Comparison of ENCODE assay signal across 9 mouse cellular contexts in the genomic region with DNA sequence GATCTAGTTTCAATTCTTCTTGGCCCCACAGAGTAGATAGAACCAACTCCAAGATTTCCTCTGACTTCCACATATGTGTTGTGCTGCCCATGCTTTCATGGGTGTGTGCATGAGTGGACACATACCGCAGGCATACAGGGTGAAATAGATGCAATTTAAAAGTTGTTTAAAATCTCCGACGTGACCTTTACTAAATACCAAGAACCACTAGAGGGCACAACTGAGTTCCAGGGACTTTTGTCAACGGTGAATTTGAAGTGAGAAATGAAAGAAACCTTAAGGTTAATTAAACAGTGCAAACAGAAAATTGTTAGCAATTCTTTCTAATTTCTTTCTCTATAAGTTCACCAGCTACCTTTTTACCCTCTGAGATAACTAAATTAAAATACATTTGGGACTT. TPM values are rescaled to one million over a fixed set of nuclear protein-coding genes. Genes with fewer than 3 reads are reported as not detected.
DNase-seq lines count a peak whose midpoint lies in the region; ATAC-seq and TF ChIP-seq lines count a peak whose summit lies in the region.
"Had no signal": no experiment of that assay in that cellular context is flagged by ENCODE, and none has a peak within 500 bp of the region (broad histone marks: within the 10 kb centered on the region; RNA-seq: fewer than 3 reads in every experiment).

No protein-coding gene starts in this region.

- no peak for TF ChIP-seq POLR2A in ES-Bruce4 (IDR thresholded peaks at IDR 0.05; ENCODE audit: insufficient read depth, low read length)

- DNase-seq in adrenal gland, postnatal 14 days = peak; percentile 35
- DNase-seq in adrenal gland, postnatal 4 days (ENCODE audit: low spot score in 2 of 2) = no peak
- DNase-seq in kidney, adult 9 months = peak; percentile 59
- peak; percentile 27 for DNase-seq in embryonic facial prominence, embryonic 14.5 days (ENCODE audit: low spot score)
- DNase-seq in urinary bladder, postnatal 25 days (ENCODE audit: low spot score) = no peak

- WGBS in kidney, embryonic 14.5 days = 21% methylated on average over 4 of the region's 4 CpGs
- 20% methylated on average over 4 of the region's 4 CpGs for WGBS in embryonic facial prominence, embryonic 14.5 days

- H3K9me3 ChIP-seq in kidney, embryonic 14.5 days (ENCODE audit: control insufficient read depth, low read length) = no peaks in the 10 kb centered on the region
- H3K9me3 ChIP-seq in ES-Bruce4 (replicated peaks; ENCODE audit: control insufficient read depth, insufficient read depth, low read length, poor library complexity, severe bottlenecking) = no peaks in the 10 kb centered on the region
- H3K9me3 ChIP-seq in embryonic facial prominence, embryonic 14.5 days (ENCODE audit: control insufficient read depth, low read length) = no peaks in the 10 kb centered on the region
- H3K9me3 ChIP-seq: midbrain, embryonic 12.5 days had no signal

- H3K4me3 ChIP-seq in kidney, embryonic 14.5 days (ENCODE audit: low read length) = no peak overlapping the region
- H3K4me3 ChIP-seq in ES-Bruce4 (ENCODE audit: low read depth, low read length) = no peak overlapping the region
- H3K4me3 ChIP-seq in embryonic facial prominence, embryonic 14.5 days (ENCODE audit: low read depth, low read length) = no peak overlapping the region
- H3K4me3 ChIP-seq: midbrain, embryonic 12.5 days had no signal

- peak; percentile 1 for TF ChIP-seq CTCF in ES-Bruce4 (IDR thresholded peaks at IDR 0.05; ENCODE audit: low read depth, low read length)

- H3K9ac ChIP-seq in kidney, embryonic 14.5 days (ENCODE audit: low read depth, low read length) = no peak overlapping the region
- no peak overlapping the region for H3K9ac ChIP-seq in ES-Bruce4 (ENCODE audit: low read depth, poor library complexity, severe bottlenecking)
- H3K9ac ChIP-seq in embryonic facial prominence, embryonic 14.5 days (ENCODE audit: low read depth, low read length) = no peak overlapping the region
- H3K9ac ChIP-seq: midbrain, embryonic 12.5 days had no signal

- H3K27ac ChIP-seq in kidney, embryonic 14.5 days (ENCODE audit: low read depth, low read length) = no peak overlapping the region
- no peak overlapping the region for H3K27ac ChIP-seq in ES-Bruce4 (ENCODE audit: insufficient read depth, low read length)
- no peak overlapping the region for H3K27ac ChIP-seq in embryonic facial prominence, embryonic 14.5 days (replicated peaks; ENCODE audit: low read depth, low read length)
- H3K27ac ChIP-seq: midbrain, embryonic 12.5 days had no signal

- no peak overlapping the region for H3K4me2 ChIP-seq in kidney, embryonic 14.5 days (replicated peaks; ENCODE audit: low read depth, low read length)
- no peak overlapping the region for H3K4me2 ChIP-seq in embryonic facial prominence, embryonic 14.5 days (ENCODE audit: low read depth, low read length)
- H3K4me2 ChIP-seq: midbrain, embryonic 12.5 days had no signal

- no peaks in the 10 kb centered on the region for H3K4me1 ChIP-seq in kidney, embryonic 14.5 days (ENCODE audit: control insufficient read depth, insufficient read depth, low read length)
- no peaks in the 10 kb centered on the region for H3K4me1 ChIP-seq in ES-Bruce4 (ENCODE audit: control insufficient read depth, insufficient read depth, low read length)
- H3K4me1 ChIP-seq in embryonic facial prominence, embryonic 14.5 days (ENCODE audit: control insufficient read depth, insufficient read depth, low read length) = no peaks in the 10 kb centered on the region
- H3K4me1 ChIP-seq: midbrain, embryonic 12.5 days had no signal

- ATAC-seq in kidney, embryonic 14.5 days (ENCODE audit: low FRiP score, low TSS enrichment) = no peak
- ATAC-seq in embryonic facial prominence, embryonic 14.5 days (ENCODE audit: low read depth) = no peak
- ATAC-seq in erythroblast, adult 5-6 weeks (replicated peaks; ENCODE audit: low FRiP score, poor library complexity, severe bottlenecking) = no peak

- TF ChIP-seq EP300 in ES-Bruce4 (IDR thresholded peaks at IDR 0.05; ENCODE audit: insufficient read depth, low read depth, low read length) = no peak

- no peaks in the 10 kb centered on the region for H3K27me3 ChIP-seq in kidney, embryonic 14.5 days (ENCODE audit: control insufficient read depth, insufficient read depth, low read length)
- H3K27me3 ChIP-seq in ES-Bruce4 (ENCODE audit: control insufficient read depth, insufficient read depth, low read length, poor library complexity, severe bottlenecking) = no peaks in the 10 kb centered on the region
- no peaks in the 10 kb centered on the region for H3K27me3 ChIP-seq in embryonic facial prominence, embryonic 14.5 days (replicated peaks; ENCODE audit: control insufficient read depth, insufficient read depth, low read length)
- H3K27me3 ChIP-seq: midbrain, embryonic 12.5 days had no signal

- H3K36me3 ChIP-seq in kidney, embryonic 14.5 days (ENCODE audit: control insufficient read depth, insufficient read depth, low read length) = no peaks in the 10 kb centered on the region
- H3K36me3 ChIP-seq in ES-Bruce4 (ENCODE audit: control insufficient read depth, insufficient read depth, low read length, poor library complexity, severe bottlenecking) = no peaks in the 10 kb centered on the region
- H3K36me3 ChIP-seq in embryonic facial prominence, embryonic 14.5 days (ENCODE audit: control insufficient read depth, insufficient read depth, low read length) = no peaks in the 10 kb centered on the region
- H3K36me3 ChIP-seq: midbrain, embryonic 12.5 days had no signal

RNA-seq across cellular contexts. Expression of a gene that starts 17.2 kb away (rescaled TPM):
- 48.5 and 51.4 TPM in 2 replicates for total RNA-seq in adrenal gland, postnatal 14 days (2021)
- 10 to 100 TPM; 43.6 to 46.2 TPM for total RNA-seq in adrenal gland, postnatal 4 days (2021)
- 24.7 and 42.0 TPM in 2 replicates for polyA plus RNA-seq in kidney, embryonic 14.5 days (2014; fragmentation: Nextera tagmentation; extraction: Ambion mirVana)
- 59.5 and 65.5 TPM in 2 replicates for polyA plus RNA-seq in ES-Bruce4 (2011; ENCODE audit: insufficient read depth, insufficient read length, low read depth, missing spikeins)
- polyA plus RNA-seq in embryonic facial prominence, embryonic 14.5 days (2014; fragmentation: Nextera tagmentation; extraction: Ambion mirVana) = 31.5 and 32.2 TPM in 2 replicates
- total RNA-seq in erythroblast, adult 5-6 weeks (2015; ENCODE audit: low replicate concordance) = not detected in 2 replicates
- total RNA-seq in erythroblast, adult 5-6 weeks (2017; ENCODE audit: low replicate concordance) = 0.34 and 0.98 TPM in 2 replicates

Comparison
In these comparisons a context has a peak if more than half of its experiments do, and no peak if none do; other contexts are left out.
1. DNase-seq: peak in adrenal gland, postnatal 14 days (single experiment), kidney, adult 9 months (single experiment) and embryonic facial prominence, embryonic 14.5 days (single experiment); none in adrenal gland, postnatal 4 days (0 of 2) and urinary bladder, postnatal 25 days (single experiment).
2. RNA of a gene that starts 17.2 kb away (total RNA-seq): 48.5 to 51.4 TPM in adrenal gland, postnatal 14 days and 43.6 to 46.2 TPM in adrenal gland, postnatal 4 days; 0.34 to 0.98 TPM in erythroblast, adult 5-6 weeks; every median in the first group is over 10 times any median in the second.